Mouse (Mus musculus) mammary gland, adult 2 months (tissue): ENCODE measurements around the gene Gm20843. TPM values are rescaled to one million over a fixed set of nuclear protein-coding genes. Genes with fewer than 3 reads are reported as not detected.

Experiments
- polyA plus RNA-seq: library from polyadenylated mRNA; depleted of rRNA; stranded (reverse); fragments of >200 nt; gene quantifications from 2 replicates; pipeline ENCODE4 v1.2.3, GENCODE M21; 2012; ENCODE audit warnings: low replicate concordance; rRNA removed

Gm20843 gene
- not detected in 2 replicates for polyA plus RNA-seq

GRCm38 (mm10) chrY:72247018-72247417, at the start of gene Gm20843:
Gm20843 (minus strand) TSS chrY:72247118.

